Mouse (Mus musculus) lung, postnatal 0 days (tissue): ENCODE measurements around the gene Acd.

ENCODE experiments used
- CTCF ChIP-seq: IDR thresholded peaks from 2 replicates; pipeline ENCODE4 v1.5.1; 2016; ENCODE audit warnings: antibody characterized with exemption, mild to moderate bottlenecking
- EP300 ChIP-seq: IDR thresholded peaks from 2 replicates; pipeline ENCODE4 v1.6.1; 2016; ENCODE audit warnings: antibody characterized with exemption, mild to moderate bottlenecking, control low read depth

DNA sequence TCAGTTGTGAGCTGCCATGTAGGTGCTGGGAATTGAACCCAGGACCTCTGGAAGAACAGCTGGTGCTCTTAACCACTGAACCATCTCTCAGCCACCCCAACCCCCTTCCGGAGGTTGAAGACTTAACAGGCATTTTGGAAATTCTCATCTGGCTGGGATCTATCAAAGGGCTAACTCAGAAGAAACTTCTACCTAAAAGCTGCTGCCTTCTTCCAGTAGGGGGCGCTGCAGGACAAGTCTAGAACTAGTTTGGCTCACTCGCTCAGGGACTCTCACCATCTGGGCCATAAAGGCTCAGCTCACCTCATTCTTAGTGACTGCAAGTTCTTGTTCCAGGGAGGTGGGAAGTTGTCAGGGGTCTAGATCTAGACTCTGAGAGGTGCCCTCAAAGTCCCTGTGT lies 13.2 kb upstream of the Acd start:
- TF ChIP-seq CTCF (peak; percentile 92), EP300 (no peak)
